Comparison of ENCODE assay signal across 18 mouse cellular contexts in the genomic region with DNA sequence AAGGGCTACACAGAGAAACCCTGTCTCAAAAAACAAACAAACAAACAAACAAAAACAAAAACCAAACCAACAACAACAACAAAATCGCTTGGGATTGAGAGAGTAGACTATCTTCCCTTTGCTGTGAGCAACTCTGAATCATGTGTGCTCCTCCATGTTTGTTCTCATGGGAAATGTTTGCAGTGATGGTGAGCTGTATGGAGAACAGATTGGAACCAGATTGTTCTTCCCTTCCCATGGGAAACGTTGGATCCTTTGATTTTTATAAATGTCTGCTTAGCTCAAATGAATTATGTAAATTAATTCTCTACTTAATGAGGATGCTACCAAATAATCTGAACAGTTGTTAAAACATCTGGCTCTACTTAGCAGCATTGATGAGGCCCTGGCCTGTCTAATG.
"Had no signal": no experiment of that assay in that cellular context is flagged by ENCODE, and none has a peak within 500 bp of the region (broad histone marks: within the 10 kb centered on the region; RNA-seq: fewer than 3 reads in every experiment).

No protein-coding gene starts in this region.

- DNase-seq: kidney, adult 11 months; kidney, adult 8-10 months; kidney, postnatal 10 days; kidney, postnatal 36 days; layer of hippocampus, postnatal 36 days; liver, embryonic 13.5 days; lung, adult 2 months; lung, postnatal 14 days; lung, postnatal 4 days; retina, postnatal 1 day; right cerebral cortex, postnatal 25 days; spleen, adult 18-20 months; thymus, postnatal 25 days had no signal

- H3K27ac ChIP-seq: intestine, embryonic 15.5 days; kidney, embryonic 15.5 days; left cerebral cortex, adult 2 months; liver, embryonic 13.5 days; neural tube, embryonic 12.5 days; stomach, embryonic 15.5 days had no signal

- H3K9ac ChIP-seq: intestine, embryonic 15.5 days; kidney, embryonic 15.5 days; liver, embryonic 13.5 days; neural tube, embryonic 12.5 days; stomach, embryonic 15.5 days had no signal

- H3K36me3 ChIP-seq: intestine, embryonic 15.5 days; kidney, embryonic 15.5 days; liver, embryonic 13.5 days; neural tube, embryonic 12.5 days; stomach, embryonic 15.5 days had no signal

- H3K4me2 ChIP-seq: intestine, embryonic 15.5 days; kidney, embryonic 15.5 days; liver, embryonic 13.5 days; neural tube, embryonic 12.5 days; stomach, embryonic 15.5 days had no signal

- H3K4me1 ChIP-seq: intestine, embryonic 15.5 days; kidney, embryonic 15.5 days; liver, embryonic 13.5 days; neural tube, embryonic 12.5 days; stomach, embryonic 15.5 days had no signal

- H3K27me3 ChIP-seq: intestine, embryonic 15.5 days; kidney, embryonic 15.5 days; liver, embryonic 13.5 days; neural tube, embryonic 12.5 days; stomach, embryonic 15.5 days had no signal

- ATAC-seq: intestine, embryonic 15.5 days had no signal

- H3K4me3 ChIP-seq: intestine, embryonic 15.5 days; kidney, embryonic 15.5 days; left cerebral cortex, adult 2 months; liver, embryonic 13.5 days; neural tube, embryonic 12.5 days; stomach, embryonic 15.5 days had no signal

- H3K9me3 ChIP-seq: intestine, embryonic 15.5 days; kidney, embryonic 15.5 days; liver, embryonic 13.5 days; neural tube, embryonic 12.5 days; stomach, embryonic 15.5 days had no signal
